Mouse (Mus musculus) left cerebral cortex, postnatal 25 days (tissue): Measurements from ENCODE around the gene Ptprn2. TPM values are rescaled to one million over a fixed set of nuclear protein-coding genes. Genes with fewer than 3 reads are reported as not detected.
A peak's percentile ranks its signal among the peaks of the same experiment; 100 is the strongest.

ENCODE experiments used
- DNase-seq, 2 experiments: peaks; one replicate each; pipeline ENCODE4 v3.0.0; 2022; ENCODE audit warnings: low spot score in 2 of 2, mixed read lengths in 1 of 2
- intact Hi-C: fragments of 180-260 bp; cut with DNase I; formaldehyde crosslinking; loops from one replicate; pipeline ENCODE4 v1.15.1; 2025
- microRNA-seq, 2 experiments: library from miRNA; unstranded; fragments of <30 nt; microRNA quantifications; one replicate each; pipeline ENCODE4 v1.2.0; 2022
- total RNA-seq, 2 experiments: library from RNA; stranded (reverse); gene quantifications; 2 replicates each; pipeline ENCODE4 v1.2.3; 2021

Ptprn2 gene
- total RNA-seq, 2 experiments from 2014 or later = 356 to 377 TPM

DNA sequence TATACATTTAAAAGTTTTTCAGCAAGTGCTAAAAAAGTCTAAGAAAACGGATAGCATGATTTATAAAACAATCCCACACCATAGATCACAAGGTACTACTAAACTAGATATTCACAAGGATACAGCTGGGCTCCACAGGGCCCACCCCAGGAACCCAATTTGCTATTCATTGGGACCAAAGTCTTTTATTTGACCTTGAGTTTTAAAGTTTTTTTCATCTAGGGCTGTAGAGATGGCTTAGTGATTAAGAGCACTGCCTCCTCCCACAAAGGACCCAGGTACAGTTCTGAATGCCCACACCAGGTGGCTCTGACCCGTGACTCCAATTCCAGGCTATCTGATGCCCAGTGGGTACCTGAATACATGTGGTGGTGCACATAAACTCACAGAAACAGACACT is 811.3 kb downstream of the Ptprn2 start:
- DNase-seq = no peak
- intact Hi-C loops = no loop called here

- DNase-seq = no peak
- intact Hi-C loops = no loop called here
Measured at GRCm38 (mm10) chr12:117299084-117299483, 813.6 kb downstream of the Ptprn2 start.

DNA sequence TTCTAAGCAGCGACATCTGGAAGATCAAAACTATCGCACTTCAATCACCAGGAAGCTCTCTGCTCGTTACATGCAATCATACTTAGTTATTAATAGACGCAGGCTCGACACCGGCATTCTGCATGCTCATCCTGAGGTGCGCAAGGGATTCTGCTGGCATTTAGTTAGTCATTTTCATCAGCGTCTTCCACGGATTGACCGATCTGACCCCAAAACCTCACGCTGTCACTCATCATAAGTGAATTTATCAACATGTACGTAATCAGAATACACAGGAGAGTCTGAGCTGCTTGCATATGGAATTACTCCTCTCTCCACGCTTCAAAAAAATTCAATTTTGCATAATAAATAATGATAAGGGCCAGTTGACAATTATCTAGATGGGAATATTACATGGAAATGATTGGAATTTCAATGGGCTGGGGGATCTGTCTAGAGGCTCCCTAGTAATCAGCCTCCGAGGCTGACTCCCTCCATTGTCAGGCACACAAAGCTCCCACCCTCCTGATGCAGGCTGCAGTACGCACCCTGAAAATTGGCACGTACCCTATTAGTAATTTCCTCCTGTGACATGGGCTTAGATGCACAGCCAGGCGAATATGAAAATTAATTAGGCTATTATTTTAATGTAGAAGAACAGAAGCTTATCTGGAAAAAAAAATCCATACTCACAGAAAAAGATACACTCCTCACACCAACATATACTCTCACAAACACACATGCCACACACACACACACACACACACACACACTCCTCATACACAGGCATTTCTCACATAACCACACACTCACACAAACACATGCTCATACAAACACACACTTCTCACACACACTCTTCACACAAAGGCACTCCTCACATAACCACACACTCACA is 819.5 kb downstream of the Ptprn2 start:
- intact Hi-C loops = no loop called here
- DNase-seq = no peak

- DNase-seq = no peak
- intact Hi-C loops = no loop called here
Measured at GRCm38 (mm10) chr12:117305625-117306105, 820.1 kb downstream of the Ptprn2 start.

GRCm38 (mm10) chr12:117312079-117312478 is 826.6 kb downstream of the Ptprn2 start:
- intact Hi-C loops = no loop called here
- peak; percentile 20 to 51 for DNase-seq

GRCm38 (mm10) chr12:117314987-117315386 is 829.5 kb downstream of the Ptprn2 start:
- no peak for DNase-seq
- intact Hi-C loops = no loop called here

DNA sequence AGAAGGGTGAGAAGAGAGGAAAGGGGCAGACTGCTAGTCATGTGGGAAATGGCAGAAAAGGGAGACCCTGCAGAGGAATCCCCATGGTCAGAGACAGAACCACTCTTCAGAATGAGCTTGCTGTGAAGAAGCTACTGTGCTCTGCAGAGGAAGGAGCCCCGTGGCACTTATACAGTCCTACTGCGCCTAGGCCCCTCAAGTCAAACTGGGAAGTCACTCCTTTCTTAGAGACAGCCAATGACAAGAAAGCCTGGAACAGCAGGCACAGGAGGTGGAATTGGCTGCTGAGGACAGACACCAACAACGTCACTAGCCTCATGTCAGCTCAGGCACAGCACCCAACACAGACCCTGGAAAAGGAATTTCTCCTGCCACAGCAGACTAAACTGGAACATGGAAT is 830.1 kb downstream of the Ptprn2 start:
- no peak for DNase-seq
- intact Hi-C loops = no loop called here

- no peak for DNase-seq
- intact Hi-C loops = no loop called here
Measured at GRCm38 (mm10) chr12:117318229-117318628, 832.7 kb downstream of the Ptprn2 start.

GRCm38 (mm10) chr12:117323017-117323416 is 837.5 kb downstream of the Ptprn2 start:
- intact Hi-C loops = loop anchor here (10.0 kb wide), 2 partner anchors 488 to 678 kb away; no protein-coding TSS in a partner anchor
- no peak for DNase-seq

Small RNAs within 50 kb of the gene (microRNA-seq; reads per million reads assigned to microRNA genes)
- 327 to 380 reads per million in 2 experiments for gene Mir153

Other genes starting within 250 kb of the Ptprn2 start
- 10 to 100 TPM; 15.3 to 20.4 TPM for gene Wdr60, start 222.7 kb upstream of the Ptprn2 start, total RNA-seq
- not detected for gene Gm11027, start 210.3 kb upstream of the Ptprn2 start, total RNA-seq
- gene Esyt2, start 204.5 kb upstream of the Ptprn2 start, total RNA-seq = 10 to 100 TPM; 56.2 to 60.2 TPM
- 1 to 10 TPM; 5.6 to 5.7 TPM for gene Ncapg2, start 80.3 kb upstream of the Ptprn2 start, total RNA-seq